Mouse (Mus musculus) Patski (cell line): ENCODE measurements around the gene Rffl. TPM values are rescaled to one million over a fixed set of nuclear protein-coding genes. Genes with fewer than 3 reads are reported as not detected.

Experiments
- ATAC-seq: fragments of 100-300 bp; one replicate; pipeline ENCODE4 v1.8.0; 2021
- CTCF ChIA-PET: fragments of 350-600 bp; sonication (Branson Sonifier 250); formaldehyde crosslinking; loops from one replicate; lab custom pipeline; 2022; ENCODE audit warnings: inconsistent platforms; lab: Charles Lee
- POLR2A ChIA-PET: fragments of 350-600 bp; sonication (Branson Sonifier 250); formaldehyde crosslinking; loops from one replicate; lab custom pipeline; 2022; ENCODE audit warnings: antibody characterized with exemption, inconsistent platforms; lab: Charles Lee
- DNase-seq: peaks from one replicate; pipeline ENCODE4 v3.0.0-alpha.2; 2011; ENCODE audit warnings: low read depth, low spot score
- H3K27me3 ChIP-seq: fragments of 371-371 bp; one replicate; pipeline ENCODE4 v1.5.1; 2021
- CTCF ChIP-seq: fragments of 100-300 bp; IDR thresholded peaks from one replicate; pipeline ENCODE4 v1.5.1; 2021
- in situ Hi-C: fragments of 300-500 bp; cut with MboI; formaldehyde crosslinking; loops from 3 replicates; pipeline ENCODE4 v1.11.1; 2018; ENCODE audit warnings: low pct_unique_long_range_greater_than_20kb, mixed read lengths
- polyA plus RNA-seq: library from polyadenylated mRNA; unstranded; gene quantifications from one replicate; pipeline ENCODE4 v1.2.3, GENCODE M21; 2021

Rffl gene
- polyA plus RNA-seq, 1 experiment from 2014 or later: 12.7 TPM

GRCm38 (mm10) chr11:82852540-82852939, 18.5 kb downstream of the Rffl start:
- ATAC-seq: no peak
- H3K27me3 ChIP-seq: no peaks in the 10 kb centered on the region
- CTCF ChIA-PET: interaction anchor here (2.5 kb wide), 1 partner anchor 18 kb away, joined by 9 read pairs; no protein-coding TSS in a partner anchor
- in situ Hi-C loops: loop anchor here (25.0 kb wide), 1 partner anchor 815 kb away; the partner anchor contains the start of genes Ccl2, Ccl7 and Gm17268
- no peak for TF ChIP-seq CTCF
- no peak for DNase-seq
- POLR2A ChIA-PET: no interaction called here

- no peaks in the 10 kb centered on the region for H3K27me3 ChIP-seq
- ChIA-PET POLR2A (no interaction called here), CTCF (interaction anchor here (2.5 kb wide), 1 partner anchor 18 kb away, joined by 9 read pairs; no protein-coding TSS in a partner anchor)
- in situ Hi-C loops: loop anchor here (25.0 kb wide), 1 partner anchor 815 kb away; the partner anchor contains the start of genes Ccl2, Ccl7 and Gm17268
- no peak for ATAC-seq
- no peak for DNase-seq
- no peak for TF ChIP-seq CTCF
These were observed 18.9 kb downstream of the Rffl start for GRCm38 (mm10) chr11:82852115-82852514.

- H3K27me3 ChIP-seq: no peaks in the 10 kb centered on the region
- in situ Hi-C loops: loop anchor here (25.0 kb wide), 1 partner anchor 813 kb away; the partner anchor contains the start of genes Ccl2, Ccl7 and Gm17268
- TF ChIP-seq CTCF: no peak
- DNase-seq: no peak
- ATAC-seq: no peak
- POLR2A ChIA-PET: no interaction called here
- CTCF ChIA-PET: interaction anchor here (1.1 to 2.5 kb wide), 2 partner anchors 20 to 21 kb away, joined by 3 to 9 read pairs; no protein-coding TSS in a partner anchor
These were observed 20.8 kb downstream of the Rffl start for GRCm38 (mm10) chr11:82850259-82850658.

GRCm38 (mm10) chr11:82847571-82848000, 23.4 kb downstream of the Rffl start:
- no peaks in the 10 kb centered on the region for H3K27me3 ChIP-seq
- POLR2A ChIA-PET: interaction anchor here (1.3 kb wide), 1 partner anchor 20 kb away, joined by 4 read pairs; no protein-coding TSS in a partner anchor
- ATAC-seq (peak; percentile 71), DNase-seq (no peak)
- no peak for TF ChIP-seq CTCF
- CTCF ChIA-PET: interaction anchor here (0.7 to 4.3 kb wide), 6 partner anchors 10 to 48 kb away, joined by 3 to 18 read pairs (median 5); no protein-coding TSS in a partner anchor
- in situ Hi-C loops: no loop called here

GRCm38 (mm10) chr11:82846938-82847337, 24.1 kb downstream of the Rffl start:
- ATAC-seq (no peak), DNase-seq (no peak)
- CTCF ChIA-PET: interaction anchor here (0.7 to 4.3 kb wide), 4 partner anchors 11 to 27 kb away, joined by 3 to 18 read pairs (median 4); no protein-coding TSS in a partner anchor
- no peak for TF ChIP-seq CTCF
- POLR2A ChIA-PET: interaction anchor here (1.3 to 1.7 kb wide), 2 partner anchors 10 to 21 kb away, joined by 4 to 5 read pairs; no protein-coding TSS in a partner anchor
- H3K27me3 ChIP-seq: no peaks in the 10 kb centered on the region
- in situ Hi-C loops: no loop called here

GRCm38 (mm10) chr11:82846079-82846436, 25.0 kb downstream of the Rffl start:
- CTCF ChIA-PET: interaction anchor here (1.0 to 4.3 kb wide), 7 partner anchors 11 to 27 kb away, joined by 3 to 18 read pairs (median 3); no protein-coding TSS in a partner anchor
- no peak for DNase-seq
- no peak for ATAC-seq
- H3K27me3 ChIP-seq: no peaks in the 10 kb centered on the region
- TF ChIP-seq CTCF: no peak
- in situ Hi-C loops: no loop called here
- POLR2A ChIA-PET: interaction anchor here (1.7 kb wide), 1 partner anchor 9 kb away, joined by 5 read pairs; no protein-coding TSS in a partner anchor

- DNase-seq (no peak), ATAC-seq (peak; percentile 95)
- TF ChIP-seq CTCF: peak; percentile 54
- no peaks in the 10 kb centered on the region for H3K27me3 ChIP-seq
- CTCF ChIA-PET: interaction anchor here (0.9 to 4.3 kb wide), 7 partner anchors 11 to 39 kb away, joined by 3 to 18 read pairs (median 3); no protein-coding TSS in a partner anchor
- in situ Hi-C loops: no loop called here
- POLR2A ChIA-PET: interaction anchor here (0.6 to 1.7 kb wide), 2 partner anchors 9 to 13 kb away, joined by 3 to 5 read pairs; no protein-coding TSS in a partner anchor
These were observed 25.5 kb downstream of the Rffl start for GRCm38 (mm10) chr11:82845415-82846078.

- ATAC-seq: no peak
- H3K27me3 ChIP-seq: no peaks in the 10 kb centered on the region
- DNase-seq: no peak
- ChIA-PET CTCF (interaction anchor here (0.9 to 4.3 kb wide), 7 partner anchors 10 to 40 kb away, joined by 3 to 18 read pairs (median 3); no protein-coding TSS in a partner anchor), POLR2A (interaction anchor here (0.5 kb wide), 1 partner anchor 42 kb away, joined by 3 read pairs; no protein-coding TSS in a partner anchor)
- in situ Hi-C loops: no loop called here
- no peak for TF ChIP-seq CTCF
These were observed 26.1 kb downstream of the Rffl start for GRCm38 (mm10) chr11:82844771-82845414.

- no peak for TF ChIP-seq CTCF
- ATAC-seq (no peak), DNase-seq (no peak)
- CTCF ChIA-PET: no interaction called here
- POLR2A ChIA-PET: no interaction called here
- no peaks in the 10 kb centered on the region for H3K27me3 ChIP-seq
- in situ Hi-C loops: no loop called here
These were observed 32.5 kb downstream of the Rffl start for GRCm38 (mm10) chr11:82838511-82838910.

GRCm38 (mm10) chr11:82837848-82838247, 33.2 kb downstream of the Rffl start:
- H3K27me3 ChIP-seq: no peaks in the 10 kb centered on the region
- CTCF ChIA-PET: no interaction called here
- DNase-seq (no peak), ATAC-seq (no peak)
- TF ChIP-seq CTCF: no peak
- in situ Hi-C loops: no loop called here
- POLR2A ChIA-PET: no interaction called here
